Mouse (Mus musculus) layer of hippocampus, postnatal 10 days (tissue): ENCODE data around the gene Lipi. TPM values are rescaled to one million over a fixed set of nuclear protein-coding genes. Genes with fewer than 3 reads are reported as not detected.

ENCODE experiments used
- DNase-seq, 2 experiments: peaks; one replicate each; pipeline ENCODE4 v3.0.0; 2021; ENCODE audit warnings: low spot score in 2 of 2
- long read RNA-seq: library from polyadenylated mRNA; stranded (forward); transcript quantifications from one replicate; pipeline ENCODE4 v2.0.0, GENCODE M21; 2023
- total RNA-seq, 2 experiments: library from RNA; stranded (reverse); gene quantifications; 2 replicates each; pipeline ENCODE4 v1.2.3; 2021

The Lipi gene
- under 1 TPM in 1 of 2 experiments, not detected in 1; 0.20 TPM for total RNA-seq
- long read RNA-seq: 0 reads

- no peak for DNase-seq
Measured at GRCm38 (mm10) chr16:75585961-75586360, at the start of gene Lipi. Gene Lipi (minus strand): TSS chr16:75586061.

- no peak for DNase-seq
Measured at GRCm38 (mm10) chr16:75627862-75628261, 42.0 kb upstream of the Lipi start.

- peak; percentile 25 to 36 for DNase-seq
Measured at GRCm38 (mm10) chr16:75617651-75618349, 31.9 kb upstream of the Lipi start.

GRCm38 (mm10) chr16:75612561-75612960 is 26.7 kb upstream of the Lipi start:
- no peak for DNase-seq

- no peak for DNase-seq
Measured at GRCm38 (mm10) chr16:75606415-75606814, 20.6 kb upstream of the Lipi start.

- no peak for DNase-seq
Measured at GRCm38 (mm10) chr16:75593501-75594183, 7.8 kb upstream of the Lipi start.

GRCm38 (mm10) chr16:75592671-75593500 is 7.0 kb upstream of the Lipi start, which contains the start of gene Rbm11:
Gene Rbm11 (plus strand): TSS chr16:75592844.
- DNase-seq: peak; percentile 76 to 87

GRCm38 (mm10) chr16:75586466-75586865 is 605 bp upstream of the Lipi start:
- DNase-seq: no peak

GRCm38 (mm10) chr16:75582279-75582678 is 3.6 kb downstream of the Lipi start:
- DNase-seq: no peak

- DNase-seq: no peak
Measured at GRCm38 (mm10) chr16:75562910-75563309, 23.0 kb downstream of the Lipi start.

GRCm38 (mm10) chr16:75545310-75545709 is 40.6 kb downstream of the Lipi start:
- no peak for DNase-seq

- DNase-seq: peak; percentile 10 to 29
Measured at GRCm38 (mm10) chr16:75537784-75538565, 47.9 kb downstream of the Lipi start.

GRCm38 (mm10) chr16:75531705-75532104 is 54.2 kb downstream of the Lipi start:
- DNase-seq: no peak

GRCm38 (mm10) chr16:75496568-75496967 is 89.3 kb downstream of the Lipi start:
- no peak for DNase-seq

Other genes starting within 250 kb of the Lipi start
- gene Rbm11, start 6.8 kb upstream of the Lipi start, total RNA-seq: 1 to 10 TPM; 4.6 to 6.3 TPM
- 10 to 100 TPM; 39.9 to 42.4 TPM for gene Hspa13, start 181.0 kb upstream of the Lipi start, total RNA-seq